Mouse (Mus musculus) forelimb bud, embryonic 11.5 days (tissue): ENCODE results near the gene Psg21.
"Not testable (repeated sequence)": the region's sequence is repeated elsewhere in the genome, so short reads cannot be mapped to it uniquely, and the experiment has no call there.

Experiments
- DNase-seq: peaks from one replicate; pipeline ENCODE4 v3.0.0-alpha.2; 2012; ENCODE audit warnings: low read depth, low spot score

Psg21 gene

DNA sequence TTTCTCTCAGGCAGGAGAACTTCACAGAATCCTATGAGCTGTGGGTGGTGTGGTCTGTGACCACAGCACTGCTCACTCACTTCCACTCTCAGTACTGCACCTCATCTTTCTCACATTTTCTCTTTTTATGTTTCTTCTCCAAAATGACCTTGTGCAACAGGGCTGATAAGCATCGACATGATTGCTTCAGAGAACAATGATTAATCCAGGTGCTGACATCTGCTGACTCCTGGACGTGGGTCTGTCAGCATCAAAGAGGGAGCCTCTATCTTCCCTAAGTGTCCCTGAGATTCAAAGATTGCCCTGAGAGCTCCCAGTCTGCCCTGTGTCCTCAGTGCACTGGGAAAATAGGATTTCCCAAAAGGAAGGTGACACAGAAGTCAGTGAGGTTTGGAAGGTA is at the start of gene Psg21:
Psg21 (minus strand) TSS at position 101 of the 400 bp plus-strand sequence.
- DNase-seq: not testable (repeated sequence)

DNA sequence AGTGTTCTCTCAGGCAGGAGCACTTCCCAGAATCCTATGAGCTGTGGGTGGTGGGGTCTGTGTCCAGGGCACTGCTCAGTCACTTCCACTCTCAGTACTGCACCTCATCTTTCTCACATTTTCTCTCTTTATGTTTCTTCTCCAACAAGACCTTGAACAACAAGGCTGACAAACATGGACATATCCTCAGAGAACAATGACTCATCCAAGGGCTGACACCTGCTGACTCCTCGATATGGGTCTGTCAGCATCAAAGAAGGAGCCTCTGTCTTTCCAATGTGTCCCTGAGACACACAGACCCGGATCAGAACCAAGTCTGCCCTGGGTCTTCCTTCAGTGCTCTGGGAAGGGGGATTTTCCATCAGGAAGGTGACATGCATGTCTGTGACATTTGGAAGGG is 29.6 kb upstream of the Psg21 start, which contains the start of gene Psg20:
Psg20 (minus strand) TSS at position 101 of the 400 bp plus-strand sequence.
- no peak for DNase-seq

DNA sequence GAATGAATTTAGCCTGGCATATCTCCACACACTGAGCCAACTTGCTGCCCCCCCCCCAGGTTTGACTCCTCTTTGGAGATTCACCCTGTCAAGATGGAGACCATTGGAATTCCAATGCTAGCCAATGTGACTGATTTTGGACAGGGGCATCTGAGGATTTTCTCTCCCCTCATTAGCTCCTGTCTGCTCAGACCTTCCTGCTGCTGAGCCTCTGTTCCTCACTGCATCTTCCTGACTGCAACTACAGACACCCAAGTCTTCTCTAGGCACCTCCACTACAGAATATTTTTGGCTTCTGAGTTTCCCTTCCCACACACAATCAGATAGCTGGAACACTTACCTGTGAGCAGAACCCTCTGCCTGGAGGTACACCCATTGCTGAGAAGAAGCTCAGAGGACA is 29.1 kb upstream of the Psg21 start:
- DNase-seq: no peak

DNA sequence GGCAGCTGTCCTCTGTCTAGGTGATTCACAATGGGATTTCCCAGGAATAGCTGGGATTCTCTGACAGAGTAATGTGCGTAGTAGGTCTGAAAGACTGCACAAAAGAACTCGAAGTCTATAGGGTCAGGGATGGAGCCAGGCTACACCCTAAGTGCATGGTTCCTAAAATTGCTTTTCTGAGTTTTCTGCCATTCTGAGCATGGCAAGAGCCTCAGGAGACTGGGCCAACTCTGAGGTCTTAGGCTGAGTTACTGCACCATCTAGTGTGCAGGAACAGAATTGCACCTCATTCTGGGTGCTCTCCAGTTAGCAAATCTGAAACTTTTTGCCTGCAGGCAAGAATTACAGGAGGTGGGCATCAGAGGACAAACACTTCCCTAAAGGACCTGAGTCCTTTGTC is 23.2 kb upstream of the Psg21 start:
- DNase-seq: peak; percentile 38

DNA sequence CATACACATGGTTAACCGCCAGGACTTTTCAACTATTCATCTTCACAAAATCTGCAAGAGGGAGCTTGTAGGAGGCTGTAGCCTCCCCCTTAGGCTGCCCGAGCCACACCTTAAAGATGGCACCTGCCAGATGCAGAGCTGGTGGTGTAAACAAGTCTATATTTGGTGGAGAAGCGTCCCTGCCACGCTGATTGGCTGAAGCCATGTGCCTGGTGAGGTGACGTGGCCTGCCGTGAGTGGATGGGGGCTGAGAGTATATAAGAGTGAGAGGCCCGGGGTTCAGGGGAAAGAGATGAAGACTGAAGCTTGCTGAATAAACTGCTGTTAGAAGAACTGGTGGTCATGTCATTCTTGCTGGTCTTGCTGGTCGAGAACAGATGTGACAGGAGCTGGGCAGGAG is 29.6 kb downstream of the Psg21 start:
- DNase-seq: not testable (repeated sequence)

DNA sequence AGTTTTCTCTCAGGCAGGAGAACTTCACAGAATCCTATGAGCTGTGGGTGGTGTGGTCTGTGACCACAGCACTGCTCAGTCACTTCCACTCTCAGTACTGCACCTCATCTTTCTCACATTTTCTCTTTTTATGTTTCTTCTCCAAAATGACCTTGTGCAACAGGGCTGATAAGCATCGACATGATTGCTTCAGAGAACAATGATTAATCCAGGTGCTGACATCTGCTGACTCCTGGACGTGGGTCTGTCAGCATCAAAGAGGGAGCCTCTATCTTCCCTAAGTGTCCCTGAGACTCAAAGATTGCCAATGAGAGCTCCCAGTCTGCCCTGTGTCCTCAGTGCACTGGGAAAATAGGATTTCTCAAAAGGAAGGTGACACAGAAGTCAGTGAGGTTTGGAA is 40.1 kb downstream of the Psg21 start, which contains the start of gene Psg23:
Psg23 (minus strand) TSS at position 101 of the 400 bp plus-strand sequence.
- not testable (repeated sequence) for DNase-seq
